Mouse (Mus musculus): ENCODE measurements at regions not wholly inside any gene's neighbourhood (a gene's known extent, or its start where the extent isn't known, plus 50 kb on each side); places are given as distances from the start of the nearest gene placed in this dataset.

DNA sequence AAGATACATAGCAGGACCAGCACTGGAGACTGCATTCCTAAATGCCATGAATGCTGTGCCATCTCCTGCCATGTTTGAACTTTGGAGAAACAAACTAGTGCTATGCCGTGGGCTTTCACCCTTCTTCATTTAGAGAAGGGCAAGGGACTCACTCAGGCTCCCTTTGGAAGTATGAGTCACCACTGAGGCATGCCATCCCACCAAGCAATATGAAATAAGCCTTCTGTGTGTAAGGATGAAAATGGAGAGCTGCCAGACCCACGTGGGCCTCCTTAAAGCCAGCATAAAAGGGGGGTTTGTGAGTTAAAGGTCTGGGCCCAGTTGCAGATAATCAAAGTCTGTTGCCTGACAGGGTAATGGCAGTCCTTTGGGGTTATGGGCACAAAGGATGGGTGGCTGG is 159.0 kb downstream of the H2al1j start:
- ATAC-seq (ENCODE audit: poor library complexity, severe bottlenecking), result no peak

DNA sequence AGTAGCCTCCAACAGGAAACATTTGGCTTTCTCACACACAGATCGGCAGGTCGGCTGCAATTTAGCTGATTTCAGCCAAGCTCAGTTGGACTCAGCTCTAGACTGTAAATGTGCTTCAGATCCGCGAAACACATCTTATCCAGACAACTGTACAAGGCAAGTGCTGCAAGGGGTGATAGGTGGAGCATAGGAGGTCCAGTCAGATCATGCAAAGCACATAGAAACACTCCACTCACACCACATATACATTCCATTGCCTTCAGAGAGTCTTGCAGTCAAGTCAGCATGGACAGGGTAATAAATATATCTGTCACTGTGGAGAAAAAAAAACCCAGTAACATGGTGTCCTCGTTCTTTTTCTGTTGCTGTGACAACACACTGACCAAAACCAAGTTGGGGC is 160.3 kb downstream of the H2al1j start:
- no peak for ATAC-seq (ENCODE audit: poor library complexity, severe bottlenecking)

DNA sequence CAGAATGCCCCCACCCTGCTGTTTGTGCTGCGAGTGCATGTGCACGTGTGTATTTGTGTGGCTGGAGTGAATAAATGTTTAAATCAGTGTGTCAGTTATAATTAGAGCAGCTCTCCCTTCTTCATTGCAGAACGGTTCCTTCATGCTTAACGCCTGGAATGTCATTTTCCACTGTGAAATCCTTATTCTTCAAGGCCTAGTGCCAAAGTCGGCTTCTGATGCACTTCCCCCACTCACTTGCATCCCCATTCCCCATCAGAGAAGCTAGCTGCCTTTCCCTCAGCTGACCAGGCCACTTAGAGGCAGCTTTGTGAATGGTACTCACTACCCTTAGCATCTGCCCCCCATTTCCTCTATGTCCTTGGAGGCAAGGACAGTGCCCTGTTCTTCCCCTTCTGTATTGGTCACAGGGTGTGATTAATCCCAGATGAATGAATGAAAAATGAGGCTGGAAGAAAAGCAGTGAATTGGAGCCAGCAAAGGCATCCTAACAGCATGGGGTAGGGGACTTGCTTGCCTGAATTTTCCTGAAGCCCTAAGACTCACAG is 162.6 kb downstream of the H2al1j start:
- ATAC-seq (ENCODE audit: poor library complexity, severe bottlenecking), result no peak

DNA sequence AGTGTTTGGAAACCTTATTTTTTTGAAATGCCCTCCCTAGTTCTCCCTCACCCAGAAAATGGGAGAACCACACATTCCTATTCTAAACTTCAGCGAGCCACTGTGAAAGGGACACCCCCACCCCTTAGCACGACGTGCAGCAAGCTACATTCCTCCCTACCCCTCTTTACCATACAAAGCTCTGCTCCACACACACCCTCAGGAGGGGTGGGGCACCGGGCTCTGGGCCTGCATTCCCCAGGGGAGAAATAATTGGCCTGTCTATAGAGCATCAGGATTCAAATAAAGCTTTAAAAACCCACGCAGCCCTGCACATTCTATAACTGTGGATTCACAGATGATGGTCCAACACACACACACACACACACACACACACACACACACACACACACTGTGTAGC is 163.6 kb downstream of the H2al1j start:
- no peak for ATAC-seq (ENCODE audit: poor library complexity, severe bottlenecking)

DNA sequence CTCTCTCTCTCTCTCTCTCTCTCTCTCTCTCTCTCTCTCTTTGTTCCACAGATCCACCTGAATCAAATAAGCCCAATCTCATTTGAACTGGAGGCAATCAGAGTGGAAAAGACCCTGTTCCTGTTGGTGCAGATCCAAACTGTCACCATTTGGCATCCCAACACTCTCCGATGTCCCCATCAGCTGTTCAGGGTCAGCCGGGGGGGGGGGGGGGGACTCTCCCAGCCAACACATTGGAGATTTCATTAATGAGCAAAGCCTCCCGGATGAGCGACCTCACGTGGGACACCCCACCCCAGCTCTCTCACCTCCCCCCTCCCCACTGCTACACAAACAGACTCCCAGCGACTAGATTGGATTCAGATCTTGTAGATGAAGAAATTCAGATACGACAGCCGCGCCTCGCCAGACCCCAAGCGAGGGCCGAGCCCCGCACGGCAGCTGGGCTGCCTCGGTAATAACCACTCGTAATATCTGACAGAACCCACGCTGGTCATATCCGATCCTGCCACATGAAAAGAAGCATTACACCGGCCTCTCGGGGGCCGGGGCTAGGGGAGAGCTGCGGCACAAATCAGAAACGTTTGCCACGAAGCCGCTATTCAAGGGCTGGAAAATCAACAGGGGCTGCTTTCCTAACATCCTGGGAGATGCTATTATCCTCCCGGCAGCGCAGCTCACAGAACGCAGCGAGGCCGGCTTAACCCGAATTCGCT is 164.2 kb downstream of the H2al1j start:
- no peak for ATAC-seq (ENCODE audit: poor library complexity, severe bottlenecking)

DNA sequence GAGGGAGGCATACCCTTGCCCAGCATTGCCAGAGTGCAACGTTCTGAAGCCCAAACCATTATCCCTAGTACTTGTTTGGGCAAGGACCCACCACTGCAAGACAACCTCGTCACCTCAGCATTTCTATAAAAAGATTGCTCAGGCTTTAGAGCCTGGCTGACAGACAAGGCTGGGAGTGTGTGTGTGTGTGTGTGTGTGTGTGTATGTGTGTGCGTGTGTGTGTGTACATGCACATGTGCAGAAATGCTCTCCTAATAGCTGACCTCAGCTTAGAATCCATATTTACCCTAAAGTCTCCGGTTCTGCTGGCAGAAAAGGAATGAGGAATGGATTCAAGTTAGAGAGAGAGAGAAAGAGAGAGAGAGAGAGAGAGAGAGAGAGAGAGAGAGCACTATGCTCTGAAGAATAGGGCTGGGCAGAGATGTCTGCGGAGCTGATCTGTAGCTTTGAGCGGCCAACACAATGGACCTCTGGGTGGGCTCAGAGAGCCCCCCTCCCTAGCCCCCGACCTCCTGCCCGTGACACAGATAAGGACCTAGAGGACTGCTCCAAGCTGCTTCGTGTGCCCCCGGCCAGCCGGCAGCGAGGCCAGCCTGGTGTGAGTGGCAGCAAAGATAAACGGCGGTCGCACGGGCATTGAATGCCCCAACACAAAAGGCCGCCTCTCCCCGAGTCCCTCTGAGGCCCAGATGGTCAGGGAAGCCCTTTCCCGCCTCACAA is 166.1 kb downstream of the H2al1j start:
- no peak for ATAC-seq (ENCODE audit: poor library complexity, severe bottlenecking)

DNA sequence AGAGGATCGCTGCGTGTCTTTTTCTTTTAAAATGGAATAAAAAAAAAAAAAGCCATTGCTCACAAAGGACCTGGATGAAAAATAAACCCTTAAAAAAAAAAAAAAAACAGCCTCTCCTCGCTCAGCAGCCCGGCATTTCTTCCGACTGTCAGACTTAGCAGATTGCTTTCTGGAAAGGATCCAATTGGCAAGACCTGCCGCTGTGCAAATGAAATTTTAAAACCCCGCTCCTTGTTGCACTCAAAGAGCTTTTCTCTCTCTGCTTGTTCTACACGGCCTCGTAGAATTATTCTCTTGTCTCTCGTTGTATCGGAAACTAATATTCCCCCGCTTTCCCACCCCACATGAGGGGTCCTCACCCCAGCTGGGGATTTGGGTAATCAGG is 166.6 kb downstream of the H2al1j start:
- no peak for ATAC-seq (ENCODE audit: poor library complexity, severe bottlenecking)

DNA sequence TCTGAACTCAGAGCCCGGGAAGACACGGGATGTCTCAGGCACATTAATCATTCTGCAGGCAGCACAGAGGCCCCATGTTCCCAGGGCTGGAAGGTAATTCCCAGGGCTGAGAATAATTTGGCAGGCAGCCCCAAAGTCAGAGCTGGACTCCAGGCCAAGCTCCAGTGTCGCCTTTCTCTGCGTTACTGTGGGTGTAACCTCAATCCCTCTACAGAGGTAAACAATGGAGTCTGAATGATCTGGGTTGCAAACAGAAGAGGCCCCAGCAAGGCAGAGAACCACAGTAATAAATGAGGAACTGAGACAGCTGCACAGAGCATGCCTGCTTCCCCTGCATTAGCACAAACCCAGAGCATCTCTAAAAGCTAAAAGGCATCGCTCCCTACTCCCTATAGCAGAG is 184.8 kb downstream of the H2al1j start:
- peak; percentile 52; the same call in 1 of the 2 replicates for ATAC-seq (ENCODE audit: poor library complexity, severe bottlenecking)

DNA sequence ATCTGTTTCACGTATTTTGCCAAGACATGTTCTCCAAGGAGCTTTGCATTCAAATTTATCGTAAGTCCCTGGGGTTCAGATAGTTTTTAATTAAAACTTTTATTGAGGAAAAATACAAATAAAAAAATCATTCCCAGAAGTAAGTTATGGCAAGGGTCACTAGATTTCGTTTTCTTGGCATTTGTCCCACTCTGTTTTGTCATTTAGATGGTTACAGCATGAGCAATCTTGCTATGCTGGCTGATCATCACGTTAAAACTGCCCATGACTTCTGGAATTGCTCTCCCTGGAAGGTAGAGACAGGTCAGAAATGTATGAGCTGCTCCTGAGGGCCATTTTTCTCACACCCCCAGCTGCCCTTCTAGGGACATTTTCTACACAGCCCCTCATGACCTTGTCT is 185.3 kb downstream of the H2al1j start:
- no peak for ATAC-seq (ENCODE audit: poor library complexity, severe bottlenecking)

- no peak for ATAC-seq (ENCODE audit: poor library complexity, severe bottlenecking)
Measured at GRCm38 (mm10) chrX:11523791-11524190, 196.2 kb downstream of the H2al1j start.

DNA sequence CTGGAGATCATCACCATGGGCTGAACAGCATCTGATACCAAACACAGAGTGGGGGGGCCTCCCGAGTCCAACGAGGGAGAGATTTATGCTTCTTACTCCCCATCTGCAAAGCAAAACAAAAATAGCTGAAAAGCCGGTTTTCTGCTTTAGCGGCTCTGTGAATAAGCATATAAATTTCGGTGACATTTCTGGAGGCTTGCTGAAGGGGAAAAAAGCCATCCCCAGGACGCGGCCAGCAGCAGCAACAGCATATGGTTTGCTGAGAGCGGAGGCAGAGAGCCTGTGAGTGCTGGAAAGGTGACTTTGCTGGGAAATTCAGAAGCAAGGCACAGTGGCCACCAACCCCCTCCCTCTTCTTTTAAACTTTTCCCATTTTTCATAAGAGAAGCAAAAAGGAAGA is 197.7 kb downstream of the H2al1j start:
- ATAC-seq (ENCODE audit: poor library complexity, severe bottlenecking), result no peak

DNA sequence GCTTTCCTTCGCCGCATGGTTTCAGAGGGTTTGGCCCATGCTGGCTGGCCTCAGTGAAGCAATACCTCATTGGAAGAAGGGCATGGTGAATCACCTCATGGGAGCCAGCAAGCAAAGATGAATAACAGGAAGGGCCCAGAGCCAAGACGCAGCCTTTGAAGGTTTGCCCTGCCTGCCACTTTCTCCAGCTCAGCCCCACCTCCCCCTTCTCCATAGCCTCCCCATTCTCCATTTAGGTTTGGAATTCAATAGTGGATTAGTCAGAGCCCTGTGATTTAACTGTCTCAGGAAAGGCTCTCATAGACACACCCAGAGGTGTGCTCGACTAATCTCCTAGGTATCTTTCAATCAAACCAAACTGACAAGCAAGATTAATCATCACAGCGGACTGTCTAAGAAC is 201.0 kb downstream of the H2al1j start:
- ATAC-seq (ENCODE audit: poor library complexity, severe bottlenecking), result no peak

DNA sequence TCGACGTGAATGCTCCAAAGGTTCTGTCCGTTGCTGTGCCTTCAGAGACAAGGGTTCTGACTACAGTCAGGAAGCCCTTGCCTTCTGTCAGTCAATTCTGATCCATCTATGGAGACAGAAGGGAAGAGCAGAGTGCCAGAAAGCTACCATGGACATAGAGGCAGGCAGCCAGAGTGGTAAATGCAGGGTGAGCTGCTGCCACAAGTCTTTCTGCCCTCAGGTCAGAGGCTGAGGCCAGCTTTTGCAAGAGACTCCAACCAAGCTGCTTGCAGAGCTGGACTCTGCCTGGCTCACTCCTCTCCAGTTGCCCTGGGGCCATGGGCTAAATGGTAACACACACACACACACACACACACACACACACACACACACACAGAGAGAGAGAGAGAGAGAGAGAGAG is 201.6 kb downstream of the H2al1j start:
- ATAC-seq (ENCODE audit: poor library complexity, severe bottlenecking), result no peak

GRCm38 (mm10) chrX:11532817-11533216 is 205.2 kb downstream of the H2al1j start:
- ATAC-seq (ENCODE audit: poor library complexity, severe bottlenecking), result no peak

GRCm38 (mm10) chrX:11533871-11534270 is 206.2 kb downstream of the H2al1j start:
- no peak for ATAC-seq (ENCODE audit: poor library complexity, severe bottlenecking)

DNA sequence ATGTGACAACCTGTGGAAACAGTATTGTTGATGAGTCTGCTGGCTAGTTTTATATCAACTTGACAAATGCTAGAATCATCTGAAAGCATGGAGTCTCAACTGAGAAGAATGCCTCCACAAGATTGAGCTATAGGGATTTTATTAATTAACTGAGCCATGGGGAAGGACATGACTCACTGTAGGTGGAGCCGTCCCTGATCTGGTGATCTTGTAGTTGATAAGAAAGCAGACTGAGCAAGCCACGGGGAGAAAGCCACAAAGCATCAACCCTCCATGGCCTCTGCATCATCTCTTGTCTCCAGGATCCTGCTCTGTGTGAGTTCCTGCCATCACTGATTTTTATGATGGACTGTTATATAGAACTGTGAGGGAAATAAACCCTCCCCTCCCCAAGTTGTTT is 213.4 kb downstream of the H2al1j start:
- ATAC-seq (ENCODE audit: poor library complexity, severe bottlenecking), result no peak

GRCm38 (mm10) chrX:11550164-11550851 is 222.7 kb downstream of the H2al1j start:
- ATAC-seq (ENCODE audit: poor library complexity, severe bottlenecking), result no peak

DNA sequence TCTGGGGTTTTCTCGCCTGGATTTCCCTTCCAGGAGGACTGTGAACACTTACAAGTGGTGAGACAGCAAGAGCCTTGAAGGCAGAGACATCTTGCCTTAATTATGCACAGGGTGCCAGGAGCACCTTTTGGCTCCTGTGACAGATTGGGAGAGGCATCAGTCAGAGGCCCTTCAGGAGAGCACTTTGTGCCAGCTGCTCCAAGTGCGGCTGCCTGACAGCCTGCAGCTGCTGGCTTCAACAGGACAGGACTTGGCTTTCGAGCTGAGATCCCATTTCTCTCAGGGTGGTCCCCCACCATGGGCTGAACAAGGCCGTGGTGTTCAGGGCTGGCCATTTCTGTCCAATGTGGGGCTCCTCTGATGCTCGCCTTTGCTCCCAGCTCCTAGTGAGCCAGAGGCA is 224.6 kb downstream of the H2al1j start:
- ATAC-seq (ENCODE audit: poor library complexity, severe bottlenecking), result no peak

GRCm38 (mm10) chrX:11555035-11555570 is 227.5 kb downstream of the H2al1j start:
- no peak for ATAC-seq (ENCODE audit: poor library complexity, severe bottlenecking)

GRCm38 (mm10) chrX:11558260-11558659 is 230.6 kb downstream of the H2al1j start:
- no peak for ATAC-seq (ENCODE audit: poor library complexity, severe bottlenecking)

DNA sequence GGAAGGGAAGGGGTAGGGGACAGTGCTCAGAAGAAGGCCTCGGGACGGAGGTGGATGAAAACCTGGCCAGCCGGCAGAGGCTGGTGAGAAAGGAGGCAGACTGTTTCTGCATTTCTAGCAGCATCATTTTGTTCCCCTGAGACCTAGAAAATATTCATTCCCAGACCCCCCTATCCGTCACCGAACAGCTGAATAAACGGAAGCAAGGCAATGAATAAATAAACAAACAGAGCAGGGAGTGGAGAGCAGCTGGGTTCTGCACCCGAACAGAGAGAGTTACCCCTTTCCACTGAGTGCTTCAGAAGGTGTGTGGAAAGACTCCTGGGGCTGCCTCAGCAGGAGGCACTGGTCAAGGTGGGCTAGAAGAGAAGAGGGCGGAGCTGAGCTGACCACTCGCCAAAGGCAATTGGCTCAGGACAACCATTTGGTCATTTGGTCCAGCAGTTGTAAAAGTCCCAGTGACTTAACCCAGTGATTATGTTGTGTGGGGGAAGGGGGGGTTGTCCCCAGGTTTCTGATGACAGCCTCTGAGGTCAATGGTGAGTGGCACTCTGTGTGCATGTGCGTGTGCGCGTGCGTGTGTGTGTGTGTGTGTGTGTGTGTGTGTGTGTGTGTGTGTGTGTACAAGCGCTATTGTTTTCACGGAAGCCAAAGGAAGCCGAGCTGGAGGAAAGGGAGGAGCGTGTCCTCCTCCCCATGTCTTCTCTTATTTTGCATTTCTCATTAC is 233.1 kb downstream of the H2al1j start:
- no peak for ATAC-seq (ENCODE audit: poor library complexity, severe bottlenecking)
